Mouse (Mus musculus) E14TG2a.4 (cell line): ENCODE measurements at regions not wholly inside any gene's neighbourhood (a gene's known extent, or its start where the extent isn't known, plus 50 kb on each side); places are given as distances from the start of the nearest gene placed in this dataset.

Experiments used
- H3K27me3 ChIP-seq: 2 replicates; pipeline ENCODE4 v1.6.1; 2014; ENCODE audit warnings: low read length, control low read depth; ENCODE audit not compliant: insufficient read depth
- H3K36me3 ChIP-seq: 2 replicates; pipeline ENCODE4 v1.6.1; 2014; ENCODE audit warnings: low read length, control low read depth; ENCODE audit not compliant: insufficient read depth
- H3K4me1 ChIP-seq: replicated peaks from 2 replicates; pipeline ENCODE4 v1.6.1; 2014; ENCODE audit warnings: low read depth, low read length, control low read depth
- H3K4me3 ChIP-seq: replicated peaks from 2 replicates; pipeline ENCODE4 v1.5.1; 2014; ENCODE audit warnings: mild to moderate bottlenecking, low read length
- H3K9me3 ChIP-seq: 2 replicates; pipeline ENCODE4 v1.6.1; 2014; ENCODE audit warnings: low read length, control low read depth
- CTCF ChIP-seq: conservative IDR thresholded peaks from 2 replicates; pipeline ENCODE4 v1.5.1; 2014; ENCODE audit warnings: low read length
- NANOG ChIP-seq: IDR thresholded peaks from 2 replicates; pipeline ENCODE4 v1.6.1; 2014; ENCODE audit warnings: borderline replicate concordance, low read length, mixed read lengths
- POU5F1 ChIP-seq: IDR thresholded peaks from 2 replicates; pipeline ENCODE4 v1.6.1; 2014; ENCODE audit warnings: low read length, borderline replicate concordance

DNA sequence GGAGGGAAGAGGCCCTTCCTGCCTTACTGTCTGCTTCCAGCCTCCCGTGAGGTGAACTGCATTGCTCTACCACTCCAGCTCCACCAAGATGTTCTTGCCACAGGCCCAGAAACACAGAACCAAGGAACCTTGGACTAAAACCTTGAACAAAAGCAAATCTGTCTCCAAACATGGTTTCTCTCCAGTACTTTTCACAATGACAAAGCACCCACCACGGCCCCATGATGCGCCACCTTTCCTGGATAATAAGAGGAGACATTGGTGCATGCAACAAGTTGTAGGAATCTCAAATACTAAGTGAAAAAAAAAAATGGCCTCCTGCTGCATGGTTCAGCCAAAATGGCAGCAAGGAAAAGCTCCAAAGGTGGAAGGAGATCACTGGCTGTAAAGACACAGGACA lies 172.6 kb downstream of the Rps15a start:
- H3K4me1 ChIP-seq = no peaks in the 10 kb centered on the region; the same call in 1 of the 2 replicates
- TF ChIP-seq NANOG = no peak
- H3K9me3 ChIP-seq = peaks cover 5% of the 10 kb centered on the region; the same call in 1 of the 2 replicates
- no peaks in the 10 kb centered on the region for H3K27me3 ChIP-seq
- H3K4me3 ChIP-seq = no peak overlapping the region
- no peaks in the 10 kb centered on the region for H3K36me3 ChIP-seq

DNA sequence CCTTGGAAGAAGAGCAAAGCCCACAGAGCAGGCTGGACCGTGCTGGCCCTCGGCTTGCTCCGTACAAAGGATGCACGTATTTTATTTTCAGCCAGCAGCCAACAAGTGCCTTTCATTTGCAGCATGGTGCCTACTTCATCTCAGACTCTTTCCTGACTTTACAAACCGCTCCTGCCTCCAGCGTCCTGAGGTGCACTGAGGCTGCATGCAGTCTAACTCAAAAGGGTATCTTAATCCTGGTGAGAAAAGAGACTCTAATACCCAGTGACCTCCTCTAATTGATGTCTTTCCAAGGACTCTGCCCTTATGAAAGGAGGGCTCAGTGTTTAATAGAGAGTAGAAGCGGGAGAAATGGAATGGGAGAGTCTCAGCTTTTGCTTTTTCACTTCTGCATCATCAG lies 176.4 kb downstream of the Rps15a start:
- Histone ChIP-seq H3K36me3 (no peaks in the 10 kb centered on the region), H3K4me3 (no peak overlapping the region)
- TF ChIP-seq CTCF = no peak
- TF ChIP-seq NANOG = no peak
- TF ChIP-seq POU5F1 = no peak

DNA sequence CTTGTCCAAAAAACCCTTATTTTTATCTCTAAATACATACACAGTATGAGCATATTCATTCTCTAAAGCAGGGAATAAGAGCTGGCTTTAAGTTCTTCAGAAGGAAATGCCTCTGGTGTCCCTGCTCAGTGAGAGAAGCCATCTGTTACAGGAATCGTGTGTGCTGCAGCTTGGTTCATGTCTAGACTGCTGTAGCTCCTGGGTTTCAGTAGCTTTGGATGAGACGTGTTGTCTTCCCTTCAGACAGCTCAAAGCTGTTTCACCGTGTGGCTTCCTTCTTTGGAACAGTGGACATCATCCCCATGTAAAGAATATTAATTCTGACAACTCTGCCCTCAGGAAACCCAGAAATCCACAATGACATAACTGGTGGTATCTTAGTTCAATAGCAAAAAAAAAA lies 181.1 kb downstream of the Rps15a start:
- Histone ChIP-seq H3K4me3 (no peak overlapping the region), H3K4me1 (no peaks in the 10 kb centered on the region), H3K9me3 (no peaks in the 10 kb centered on the region), H3K27me3 (no peaks in the 10 kb centered on the region), H3K36me3 (no peaks in the 10 kb centered on the region)
- TF ChIP-seq CTCF (no peak), POU5F1 (no peak), NANOG (no peak)

More for the DNA sequence above, 176.4 kb downstream of the Rps15a start:
- no peaks in the 10 kb centered on the region for H3K4me1 ChIP-seq
- peaks cover 5% of the 10 kb centered on the region; the same call in 1 of the 2 replicates for H3K9me3 ChIP-seq
- H3K27me3 ChIP-seq = no peaks in the 10 kb centered on the region

DNA sequence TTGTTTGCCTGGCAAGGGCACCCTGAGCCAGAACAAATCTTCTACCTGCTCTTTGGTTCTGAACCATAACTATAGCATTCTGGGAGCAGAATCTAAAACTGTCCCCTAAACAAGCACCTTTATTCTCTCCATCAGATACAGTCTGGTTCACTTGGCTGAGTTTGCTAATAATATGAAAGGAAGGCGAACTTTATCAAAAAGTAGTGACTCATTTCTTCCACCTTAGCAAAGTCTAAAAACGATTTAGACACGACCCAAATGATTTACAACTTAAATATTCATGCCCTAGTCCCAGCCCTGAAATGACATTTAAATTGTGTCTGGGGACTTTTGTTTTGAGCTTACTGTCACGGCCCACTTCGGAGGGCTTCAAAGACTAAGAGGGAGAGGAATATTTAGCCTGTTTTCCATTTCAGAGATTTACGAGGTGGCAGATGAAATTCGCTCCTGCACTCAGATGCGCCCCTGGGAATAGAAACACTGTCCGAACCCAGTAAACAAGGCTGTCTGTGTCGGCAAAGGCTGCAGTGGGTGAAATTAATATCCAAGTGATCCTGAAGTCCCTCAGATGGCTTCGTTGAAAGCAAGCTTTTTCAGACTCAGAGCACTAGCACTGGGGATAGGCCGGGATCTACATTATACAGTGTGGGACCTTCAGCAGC lies 184.6 kb downstream of the Rps15a start:
- TF ChIP-seq CTCF (no peak), NANOG (no peak), POU5F1 (no peak)
- Histone ChIP-seq H3K4me3 (no peak overlapping the region), H3K4me1 (no peaks in the 10 kb centered on the region), H3K36me3 (no peaks in the 10 kb centered on the region), H3K9me3 (no peaks in the 10 kb centered on the region), H3K27me3 (no peaks in the 10 kb centered on the region)

DNA sequence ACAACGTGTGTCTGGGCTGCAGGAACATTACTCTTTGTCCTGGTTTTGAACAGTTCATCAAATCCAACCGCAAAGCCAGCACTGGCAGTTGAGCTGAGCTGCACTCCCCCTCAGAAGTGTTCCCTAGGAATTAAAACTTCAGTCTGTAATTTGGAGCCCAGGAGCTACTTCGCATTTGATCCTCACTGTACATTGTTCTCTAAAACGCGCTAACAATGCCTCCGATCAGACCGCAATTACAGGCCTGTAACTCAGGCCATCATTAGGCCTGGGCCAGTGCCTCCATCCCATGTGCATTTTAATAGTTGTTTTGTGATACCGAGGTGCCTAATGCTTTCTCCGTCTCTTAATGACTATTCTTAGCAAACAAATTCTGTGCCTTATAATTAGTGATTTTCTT lies 185.6 kb downstream of the Rps15a start:
- no peaks in the 10 kb centered on the region for H3K9me3 ChIP-seq
- no peaks in the 10 kb centered on the region for H3K4me1 ChIP-seq
- H3K36me3 ChIP-seq = no peaks in the 10 kb centered on the region
- H3K27me3 ChIP-seq = no peaks in the 10 kb centered on the region
- H3K4me3 ChIP-seq = no peak overlapping the region
- TF ChIP-seq NANOG = no peak
- no peak for TF ChIP-seq POU5F1
- TF ChIP-seq CTCF = no peak

DNA sequence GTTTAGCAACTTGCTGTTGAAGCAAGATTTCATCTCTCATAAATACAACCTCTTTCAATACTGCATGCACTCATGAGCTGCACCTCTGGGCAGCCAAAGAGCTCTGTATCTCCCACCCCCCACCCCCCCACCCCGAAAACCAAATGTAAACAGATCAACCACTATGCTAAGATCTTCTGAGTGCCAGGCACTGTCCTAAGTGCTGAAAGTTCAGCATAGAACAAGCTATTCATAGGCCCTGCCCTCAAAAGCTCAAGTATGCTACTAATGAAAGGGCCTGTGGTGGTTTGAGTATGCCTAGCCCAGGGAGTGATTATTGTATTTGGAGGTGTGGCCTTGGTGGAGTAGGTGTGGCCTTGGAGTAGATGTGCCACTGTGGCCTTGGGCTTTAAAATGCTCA lies 189.6 kb downstream of the Rps15a start:
- no peaks in the 10 kb centered on the region for H3K36me3 ChIP-seq
- no peaks in the 10 kb centered on the region for H3K4me1 ChIP-seq
- H3K9me3 ChIP-seq = no peaks in the 10 kb centered on the region
- H3K27me3 ChIP-seq = no peaks in the 10 kb centered on the region
- no peak overlapping the region for H3K4me3 ChIP-seq
- no peak for TF ChIP-seq NANOG
- TF ChIP-seq POU5F1 = no peak
- no peak for TF ChIP-seq CTCF

DNA sequence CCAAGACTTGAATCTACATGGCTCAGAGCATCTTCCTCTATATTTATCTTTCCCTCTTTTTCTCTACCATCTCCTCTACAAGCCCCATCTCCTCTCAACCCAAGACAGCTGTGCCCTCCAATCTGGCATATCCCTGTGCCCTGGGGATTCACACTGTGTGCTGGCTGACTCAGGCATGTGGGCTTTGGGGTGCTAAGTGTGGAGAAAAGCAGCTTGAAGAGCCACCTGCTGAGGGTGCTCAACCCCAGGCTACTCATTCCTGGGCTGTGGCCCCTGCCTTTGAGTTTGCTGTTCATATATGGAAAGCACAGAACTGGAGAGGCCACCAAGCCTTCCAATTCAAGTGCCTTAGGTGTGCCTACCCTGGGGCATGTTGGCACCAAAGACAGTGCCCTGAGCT lies 193.7 kb downstream of the Rps15a start:
- TF ChIP-seq POU5F1 = no peak
- TF ChIP-seq CTCF = no peak
- Histone ChIP-seq H3K36me3 (no peaks in the 10 kb centered on the region), H3K4me1 (no peaks in the 10 kb centered on the region), H3K9me3 (no peaks in the 10 kb centered on the region), H3K4me3 (no peak overlapping the region), H3K27me3 (no peaks in the 10 kb centered on the region)

DNA sequence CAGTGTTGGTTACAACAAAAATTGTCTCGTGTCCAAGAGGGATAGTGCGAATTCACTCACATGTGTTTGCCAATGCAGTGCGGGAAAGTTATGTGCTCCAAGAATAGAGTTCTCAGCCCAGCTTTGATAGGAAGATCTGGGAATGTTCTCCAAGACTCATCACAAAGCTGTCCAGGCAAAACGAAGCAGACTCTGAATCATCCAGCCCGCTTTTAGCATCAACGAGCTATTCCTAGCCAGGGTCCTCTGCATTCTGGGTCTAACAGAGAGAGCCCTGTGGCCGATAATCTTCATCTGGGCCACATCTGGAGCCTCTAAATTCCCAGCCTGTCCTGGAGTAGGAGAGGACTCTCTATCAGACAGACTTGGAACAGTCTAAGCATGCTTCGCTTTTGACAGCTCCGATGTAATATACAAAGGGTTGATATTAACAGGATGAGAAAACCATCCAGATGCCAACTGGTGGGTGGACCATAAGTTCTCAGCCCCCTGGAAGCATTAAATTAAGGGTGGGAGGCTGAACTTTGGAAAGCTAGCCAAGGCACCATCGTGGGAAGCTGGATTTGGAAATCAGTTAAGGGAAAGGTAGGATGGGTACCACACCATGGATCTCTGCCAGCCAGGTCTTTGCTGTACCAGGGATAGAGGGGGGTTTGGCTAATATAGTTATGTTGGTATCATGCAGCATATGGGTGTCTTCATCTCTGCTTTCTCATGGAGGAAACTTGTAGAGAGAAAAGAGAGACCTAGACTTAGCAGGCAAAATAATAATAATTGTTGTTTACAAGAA lies 197.6 kb downstream of the Rps15a start:
- Histone ChIP-seq H3K9me3 (no peaks in the 10 kb centered on the region), H3K4me1 (no peaks in the 10 kb centered on the region), H3K36me3 (no peaks in the 10 kb centered on the region), H3K27me3 (no peaks in the 10 kb centered on the region), H3K4me3 (no peak overlapping the region)
- no peak for TF ChIP-seq POU5F1
- TF ChIP-seq CTCF = no peak
- no peak for TF ChIP-seq NANOG
